Mouse (Mus musculus): ENCODE data around the gene Arl4c. TPM values are rescaled to one million over a fixed set of nuclear protein-coding genes. Genes with fewer than 3 reads are reported as not detected.

The Arl4c gene
- polyA plus RNA-seq, 1 experiment from 2014 or later: 5.7 TPM

DNA sequence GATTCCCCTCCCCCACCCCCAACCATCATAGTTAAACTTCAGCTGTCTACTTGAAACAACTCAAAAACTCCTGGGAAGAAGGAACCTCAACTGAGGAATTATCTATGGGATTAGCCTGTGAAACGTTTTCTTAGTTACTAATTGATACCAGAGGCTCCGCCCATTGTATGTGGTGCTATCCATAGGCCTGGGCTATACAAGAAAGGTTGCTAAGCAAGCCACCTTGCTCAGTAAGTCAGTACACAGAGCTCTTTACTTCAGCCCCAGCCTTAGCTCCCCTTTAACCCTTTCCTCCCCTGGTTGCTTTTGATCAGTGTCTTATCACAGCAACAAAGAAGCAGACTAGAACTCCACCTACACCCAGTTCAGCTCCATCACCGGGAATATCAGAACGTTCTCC lies 31.2 kb downstream of the Arl4c start:
- no peaks in the 10 kb centered on the region for H3K27me3 ChIP-seq (ENCODE audit: control insufficient read depth, insufficient read depth, low read length)
- no peak overlapping the region for H3K27ac ChIP-seq (replicated peaks)
- no peak overlapping the region for H3K9ac ChIP-seq (ENCODE audit: low read length)
- no peaks in the 10 kb centered on the region for H3K36me3 ChIP-seq (ENCODE audit: control insufficient read depth, insufficient read depth, low read length)
- no peak overlapping the region for H3K4me3 ChIP-seq (ENCODE audit: low read depth, low read length)
- DNase-seq (ENCODE audit: low spot score) (no peak), ATAC-seq (ENCODE audit: low FRiP score, low TSS enrichment) (no peak)
- no peaks in the 10 kb centered on the region for H3K4me1 ChIP-seq (replicated peaks; ENCODE audit: control insufficient read depth, insufficient read depth)
- TF ChIP-seq EP300 (optimal IDR thresholded peaks at IDR 0.05) (no peak), CTCF (IDR thresholded peaks at IDR 0.05; ENCODE audit: low read depth) (no peak)
- 51% methylated on average over 4 of the region's 4 CpGs for WGBS
- no peak overlapping the region for H3K4me2 ChIP-seq (replicated peaks; ENCODE audit: low read depth)
- no peaks in the 10 kb centered on the region for H3K9me3 ChIP-seq (ENCODE audit: control insufficient read depth, low read length)

DNA sequence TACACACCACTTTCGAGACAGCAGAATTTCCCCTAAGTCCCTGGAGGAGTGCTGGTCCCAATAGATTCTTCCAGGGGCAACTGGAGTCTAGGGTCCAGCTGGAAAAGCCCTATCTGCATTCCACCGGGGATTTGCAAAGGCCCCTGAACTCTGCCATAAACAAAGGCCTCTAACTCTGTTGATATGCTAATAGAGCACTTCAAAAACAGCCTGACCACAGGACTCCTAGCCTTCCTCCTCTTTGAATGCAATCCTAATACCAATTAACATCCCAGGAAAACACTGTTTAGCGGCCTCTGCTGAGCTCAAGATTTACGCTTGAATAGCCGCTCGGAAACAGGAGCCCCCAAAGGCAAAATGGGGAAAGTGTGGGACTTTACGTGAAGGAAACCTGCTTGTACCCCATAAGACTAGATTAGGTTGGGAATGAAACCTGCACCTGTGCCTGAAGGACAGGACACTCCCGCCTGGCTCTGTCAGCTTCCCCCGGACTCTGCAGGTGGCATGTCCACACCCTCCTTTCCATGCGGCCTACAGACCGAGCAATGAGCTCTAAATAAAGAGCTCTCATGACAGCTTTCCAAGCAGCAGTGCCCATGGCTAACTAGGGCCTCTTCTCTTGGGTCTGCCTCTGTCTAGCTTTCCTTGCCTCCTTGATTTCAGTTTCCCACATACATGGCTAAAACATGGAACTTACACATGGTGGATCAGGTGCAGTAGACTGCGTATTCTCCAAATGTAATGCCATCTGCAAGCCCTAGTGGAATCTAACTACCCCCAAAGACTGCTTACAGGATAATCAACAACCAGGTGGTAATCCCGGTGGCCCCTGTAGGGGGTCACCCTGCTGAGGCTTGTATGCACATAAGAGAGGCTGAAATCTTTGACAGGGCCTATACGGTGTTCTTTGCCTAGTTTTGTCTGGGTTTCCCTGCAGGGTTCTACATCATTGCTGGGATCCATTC lies 32.9 kb downstream of the Arl4c start:
- H3K4me1 ChIP-seq (replicated peaks; ENCODE audit: control insufficient read depth, insufficient read depth): no peaks in the 10 kb centered on the region
- 55% methylated on average over 14 of the region's 14 CpGs for WGBS
- TF ChIP-seq CTCF (IDR thresholded peaks at IDR 0.05; ENCODE audit: low read depth) (no peak), EP300 (optimal IDR thresholded peaks at IDR 0.05) (no peak)
- H3K36me3 ChIP-seq (ENCODE audit: control insufficient read depth, insufficient read depth, low read length): no peaks in the 10 kb centered on the region
- ATAC-seq (ENCODE audit: low FRiP score, low TSS enrichment) (no peak), DNase-seq (ENCODE audit: low spot score) (no peak)
- H3K4me2 ChIP-seq (replicated peaks; ENCODE audit: low read depth): no peak overlapping the region
- no peak overlapping the region for H3K9ac ChIP-seq (ENCODE audit: low read length)
- no peaks in the 10 kb centered on the region for H3K9me3 ChIP-seq (ENCODE audit: control insufficient read depth, low read length)
- no peak overlapping the region for H3K4me3 ChIP-seq (ENCODE audit: low read depth, low read length)
- H3K27ac ChIP-seq (replicated peaks): no peak overlapping the region
- H3K27me3 ChIP-seq (ENCODE audit: control insufficient read depth, insufficient read depth, low read length): no peaks in the 10 kb centered on the region

DNA sequence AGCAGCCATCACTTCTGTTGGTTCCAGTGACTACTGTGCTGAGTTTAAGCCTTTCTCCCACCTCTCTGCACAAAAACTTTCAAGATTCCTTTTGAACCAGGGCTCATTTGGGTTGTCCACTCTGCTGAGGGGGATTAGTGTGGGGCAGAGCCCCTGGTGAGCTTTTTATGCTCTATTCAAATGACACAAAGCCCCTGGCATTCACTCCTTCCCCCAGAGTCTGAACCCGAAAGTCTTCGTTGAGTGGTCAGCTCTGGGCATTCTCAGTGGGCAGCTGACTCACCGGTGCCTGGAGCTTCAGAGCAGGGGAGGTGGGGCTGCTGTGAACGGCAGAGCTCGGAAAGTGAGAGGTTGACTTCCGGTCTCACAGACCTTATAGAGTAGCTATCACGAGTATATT lies 33.7 kb downstream of the Arl4c start:
- no peaks in the 10 kb centered on the region for H3K36me3 ChIP-seq (ENCODE audit: control insufficient read depth, insufficient read depth, low read length)
- DNase-seq (ENCODE audit: low spot score) (no peak), ATAC-seq (ENCODE audit: low FRiP score, low TSS enrichment) (no peak)
- H3K4me3 ChIP-seq (ENCODE audit: low read depth, low read length): no peak overlapping the region
- H3K4me2 ChIP-seq (replicated peaks; ENCODE audit: low read depth): no peak overlapping the region
- TF ChIP-seq EP300 (optimal IDR thresholded peaks at IDR 0.05) (no peak), CTCF (IDR thresholded peaks at IDR 0.05; ENCODE audit: low read depth) (no peak)
- H3K9ac ChIP-seq (ENCODE audit: low read length): no peak overlapping the region
- 21% methylated on average over 7 of the region's 7 CpGs for WGBS
- no peaks in the 10 kb centered on the region for H3K4me1 ChIP-seq (replicated peaks; ENCODE audit: control insufficient read depth, insufficient read depth)
- no peaks in the 10 kb centered on the region for H3K27me3 ChIP-seq (ENCODE audit: control insufficient read depth, insufficient read depth, low read length)
- no peak overlapping the region for H3K27ac ChIP-seq (replicated peaks)
- H3K9me3 ChIP-seq (ENCODE audit: control insufficient read depth, low read length): no peaks in the 10 kb centered on the region

DNA sequence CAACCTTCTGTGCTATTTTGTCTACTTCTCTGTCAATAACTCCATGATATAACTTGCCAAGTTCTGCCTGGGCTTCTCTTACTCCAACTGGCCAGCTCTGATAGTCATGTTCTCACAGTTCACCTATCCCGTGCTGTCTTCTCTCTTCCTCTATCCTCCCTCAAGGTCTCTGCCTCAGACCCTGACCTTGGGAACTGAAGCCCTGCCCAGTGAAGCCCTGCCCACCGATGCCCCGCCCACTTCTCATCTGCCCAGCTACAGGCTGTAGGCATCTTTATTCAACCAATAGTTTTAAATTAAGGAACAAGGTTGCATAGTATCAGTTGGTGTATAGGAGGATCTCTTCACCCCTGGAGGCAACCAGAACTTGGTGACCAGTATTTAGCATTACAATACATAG lies 37.4 kb downstream of the Arl4c start:
- H3K36me3 ChIP-seq (ENCODE audit: control insufficient read depth, insufficient read depth, low read length): no peaks in the 10 kb centered on the region
- no peak overlapping the region for H3K9ac ChIP-seq (ENCODE audit: low read length)
- H3K9me3 ChIP-seq (ENCODE audit: control insufficient read depth, low read length): no peaks in the 10 kb centered on the region
- DNase-seq (ENCODE audit: low spot score): no peak
- no peak overlapping the region for H3K4me2 ChIP-seq (replicated peaks; ENCODE audit: low read depth)
- no peak for ATAC-seq (ENCODE audit: low FRiP score, low TSS enrichment)
- H3K27me3 ChIP-seq (ENCODE audit: control insufficient read depth, insufficient read depth, low read length): no peaks in the 10 kb centered on the region
- TF ChIP-seq EP300 (optimal IDR thresholded peaks at IDR 0.05): no peak
- H3K4me3 ChIP-seq (ENCODE audit: low read depth, low read length): no peak overlapping the region
- WGBS: 71% methylated on average over 3 of the region's 3 CpGs
- H3K27ac ChIP-seq (replicated peaks): no peak overlapping the region
- no peaks in the 10 kb centered on the region for H3K4me1 ChIP-seq (replicated peaks; ENCODE audit: control insufficient read depth, insufficient read depth)

DNA sequence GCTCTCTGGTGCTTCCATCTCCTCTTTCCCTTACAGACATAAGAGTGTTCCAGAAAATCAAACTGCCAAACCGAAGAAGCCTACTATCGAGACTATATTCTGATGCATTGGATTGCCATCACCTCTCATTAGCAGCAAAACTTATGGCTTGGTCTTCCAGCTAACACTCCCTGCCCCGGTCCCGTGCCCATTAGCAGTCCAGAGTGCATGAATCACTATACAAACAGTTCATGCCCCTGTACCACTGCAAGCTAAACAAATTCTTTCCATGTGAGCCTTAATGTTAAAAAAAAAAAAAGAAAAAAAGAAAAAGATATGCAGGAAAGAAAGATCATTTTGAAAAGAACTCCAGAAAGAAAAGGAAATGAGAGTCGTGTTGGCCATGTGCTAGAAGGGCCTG lies 39.3 kb downstream of the Arl4c start:
- Histone ChIP-seq H3K27me3 (ENCODE audit: control insufficient read depth, insufficient read depth, low read length) (no peaks in the 10 kb centered on the region), H3K27ac (replicated peaks) (no peak overlapping the region), H3K4me1 (replicated peaks; ENCODE audit: control insufficient read depth, insufficient read depth) (no peaks in the 10 kb centered on the region), H3K4me2 (replicated peaks; ENCODE audit: low read depth) (no peak overlapping the region), H3K9ac (ENCODE audit: low read length) (no peak overlapping the region), H3K4me3 (ENCODE audit: low read depth, low read length) (no peak overlapping the region), H3K9me3 (ENCODE audit: control insufficient read depth, low read length) (no peaks in the 10 kb centered on the region), H3K36me3 (ENCODE audit: control insufficient read depth, insufficient read depth, low read length) (no peaks in the 10 kb centered on the region)
- WGBS: 31% methylated on average over 5 of the region's 5 CpGs
- ATAC-seq (ENCODE audit: low FRiP score, low TSS enrichment) (peak; percentile 81; the same call in 1 of the 2 replicates), DNase-seq (ENCODE audit: low spot score) (peak; percentile 56)
- TF ChIP-seq CTCF (IDR thresholded peaks at IDR 0.05; ENCODE audit: low read depth): no peak
- no peak for TF ChIP-seq EP300 (optimal IDR thresholded peaks at IDR 0.05)

DNA sequence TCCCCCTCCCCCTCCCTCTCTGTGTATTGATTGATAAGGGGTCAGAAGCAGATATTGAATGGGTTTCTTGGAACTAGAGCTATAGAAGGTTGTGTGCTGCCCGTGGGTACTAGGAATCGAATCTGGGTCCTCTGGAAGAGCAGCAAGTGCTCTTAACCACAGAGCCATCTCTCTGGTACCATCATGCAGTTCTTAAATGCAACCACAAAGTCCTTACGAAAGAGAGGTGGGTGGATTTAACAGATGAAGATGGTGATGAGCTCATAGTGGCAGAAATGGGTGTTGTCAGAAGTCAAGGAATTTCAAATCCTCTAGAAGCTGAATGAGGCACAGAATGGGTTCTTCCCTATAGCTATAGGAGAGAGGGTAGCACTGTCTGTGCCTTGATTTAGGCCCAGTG lies 40.8 kb downstream of the Arl4c start:
- 87% methylated on average over 3 of the region's 3 CpGs for WGBS
- ATAC-seq (ENCODE audit: low FRiP score, low TSS enrichment): no peak

More for the DNA sequence above, 40.8 kb downstream of the Arl4c start:
- no peaks in the 10 kb centered on the region for H3K9me3 ChIP-seq (ENCODE audit: control insufficient read depth, low read length)
- DNase-seq (ENCODE audit: low spot score): no peak
- no peak overlapping the region for H3K4me3 ChIP-seq (ENCODE audit: low read depth, low read length)
- no peak overlapping the region for H3K9ac ChIP-seq (ENCODE audit: low read length)
- no peaks in the 10 kb centered on the region for H3K27me3 ChIP-seq (ENCODE audit: control insufficient read depth, insufficient read depth, low read length)
- no peak overlapping the region for H3K4me2 ChIP-seq (replicated peaks; ENCODE audit: low read depth)
- no peaks in the 10 kb centered on the region for H3K4me1 ChIP-seq (replicated peaks; ENCODE audit: control insufficient read depth, insufficient read depth)
- H3K36me3 ChIP-seq (ENCODE audit: control insufficient read depth, insufficient read depth, low read length): no peaks in the 10 kb centered on the region
- TF ChIP-seq EP300 (optimal IDR thresholded peaks at IDR 0.05) (no peak), CTCF (IDR thresholded peaks at IDR 0.05; ENCODE audit: low read depth) (no peak)
- H3K27ac ChIP-seq (replicated peaks): no peak overlapping the region
